Mouse (Mus musculus) cerebellum, postnatal 10 days (tissue): ENCODE results near the gene Usp49.
"Not testable (repeated sequence)": the region's sequence is repeated elsewhere in the genome, so short reads cannot be mapped to it uniquely, and the experiment has no call there.

Source experiments
- DNase-seq, 2 experiments: peaks; one replicate each; pipeline ENCODE4 v3.0.0; 2021; ENCODE audit warnings: mixed read lengths in 2 of 2

The Usp49 gene

GRCm38 (mm10) chr17:47654346-47654745, 23.9 kb downstream of the Usp49 start:
- not testable (repeated sequence) for DNase-seq

- no peak for DNase-seq
Observed at GRCm38 (mm10) chr17:47655697-47656096, 25.2 kb downstream of the Usp49 start.

GRCm38 (mm10) chr17:47657901-47658300, 27.4 kb downstream of the Usp49 start:
- DNase-seq, result no peak

- DNase-seq, result no peak
Observed at GRCm38 (mm10) chr17:47658741-47659243, 28.3 kb downstream of the Usp49 start.

GRCm38 (mm10) chr17:47663009-47663713, 32.7 kb downstream of the Usp49 start:
- no peak for DNase-seq

GRCm38 (mm10) chr17:47664474-47664873, 34.0 kb downstream of the Usp49 start:
- DNase-seq, result no peak

GRCm38 (mm10) chr17:47669166-47669565, 38.7 kb downstream of the Usp49 start:
- DNase-seq, result no peak

GRCm38 (mm10) chr17:47671988-47672310, 41.5 kb downstream of the Usp49 start:
- peak in 1 of 2 experiments; percentile 21 for DNase-seq

GRCm38 (mm10) chr17:47672311-47673111, 42.0 kb downstream of the Usp49 start:
- DNase-seq, result peak; percentile 44 to 56

- peak; percentile 83 to 88 for DNase-seq
Observed at GRCm38 (mm10) chr17:47676581-47676980, 46.1 kb downstream of the Usp49 start.

GRCm38 (mm10) chr17:47678238-47678637, 47.7 kb downstream of the Usp49 start:
- DNase-seq, result no peak

GRCm38 (mm10) chr17:47678702-47679101, 48.2 kb downstream of the Usp49 start:
- DNase-seq, result no peak

- no peak for DNase-seq
Observed at GRCm38 (mm10) chr17:47682836-47683235, 52.3 kb downstream of the Usp49 start.

- peak; percentile 97 to 98 for DNase-seq
Observed at GRCm38 (mm10) chr17:47687409-47688343, 57.2 kb downstream of the Usp49 start.

GRCm38 (mm10) chr17:47688344-47688607, 57.8 kb downstream of the Usp49 start, which contains the start of gene Tomm6:
TSS of gene Tomm6 (minus strand) at chr17:47688386.
- DNase-seq, result no peak

- DNase-seq, result peak; percentile 87 to 89
Observed at GRCm38 (mm10) chr17:47688608-47689575, 58.4 kb downstream of the Usp49 start, which contains the start of gene Frs3. TSS of gene Frs3 (plus strand) at chr17:47689030.

- DNase-seq, result peak; percentile 28 to 34
Observed at GRCm38 (mm10) chr17:47689894-47690293, 59.4 kb downstream of the Usp49 start.

- no peak for DNase-seq
Observed at GRCm38 (mm10) chr17:47691650-47692049, 61.2 kb downstream of the Usp49 start.

- DNase-seq, result no peak
Observed at GRCm38 (mm10) chr17:47693671-47694441, 63.4 kb downstream of the Usp49 start.

- DNase-seq, result no peak
Observed at GRCm38 (mm10) chr17:47694442-47694502, 63.8 kb downstream of the Usp49 start, which contains the start of gene Gm21981. TSS of gene Gm21981 (minus strand) at chr17:47694455.
